Mouse (Mus musculus) heart, postnatal 0 days (tissue): ENCODE measurements around the gene Msl1.

Experiments
- CTCF ChIP-seq: IDR thresholded peaks from 2 replicates; pipeline ENCODE4 v1.5.1; 2016; ENCODE audit warnings: antibody characterized with exemption, control low read depth, low read depth
- EP300 ChIP-seq: IDR thresholded peaks from 2 replicates; pipeline ENCODE4 v1.6.1; 2016; ENCODE audit warnings: antibody characterized with exemption, low read depth

- TF ChIP-seq CTCF (no peak), EP300 (no peak)
These were observed 27.6 kb upstream of the Msl1 start for GRCm38 (mm10) chr11:98767713-98768112.
